Mouse (Mus musculus) liver, embryonic 14.5 days (tissue): ENCODE data around the gene Ttbk2.

Experiments used
- CTCF ChIP-seq: IDR thresholded peaks from 2 replicates; pipeline ENCODE4 v1.5.1; 2016; ENCODE audit warnings: antibody characterized with exemption, low read depth, control low read depth
- EP300 ChIP-seq: IDR thresholded peaks from 2 replicates; pipeline ENCODE4 v1.6.1; 2016; ENCODE audit warnings: antibody characterized with exemption, low read depth

GRCm38 (mm10) chr2:120871447-120872336, 21.3 kb upstream of the Ttbk2 start:
- TF ChIP-seq EP300 = no peak
- no peak for TF ChIP-seq CTCF
